Comparison of ENCODE assay signal across 7 mouse cellular contexts in genomic region chr2:52424248-52424728, GRCm38 (mm10). TPM values are rescaled to one million over a fixed set of nuclear protein-coding genes. Genes with fewer than 3 reads are reported as not detected.
DNase-seq lines count a peak whose midpoint lies in the region; ATAC-seq lines count a peak whose summit lies in the region.

No protein-coding gene starts in this region.

- peak; percentile 58 for DNase-seq in thymus, postnatal 25 days
- no peak for DNase-seq in thymus, postnatal 0 days (ENCODE audit: low spot score)
- DNase-seq in brain, adult 2 months (ENCODE audit: low read depth, low spot score) = peak; percentile 58
- DNase-seq in gastrocnemius, postnatal 4 days (ENCODE audit: low spot score in 2 of 2) = peak; percentile 45 to 54
- peak; percentile 60 to 71 for DNase-seq in kidney, postnatal 4 days
- DNase-seq in skeletal muscle tissue, adult 2 months (ENCODE audit: low read depth, low spot score) = peak; percentile 25

- ATAC-seq in megakaryocyte, adult 5-6 weeks (ENCODE audit: poor library complexity, severe bottlenecking) = peak; percentile 29

RNA-seq across cellular contexts. Expression of gene Arl5a, which starts 0.4 kb away (rescaled TPM):
- polyA plus RNA-seq in thymus, postnatal 0 days (2015; fragmentation: Nextera tagmentation; extraction: Ambion mirVana) = 14.9 and 15.5 TPM in 2 replicates
- 10 to 100 TPM; 46.0 to 51.7 TPM for total RNA-seq in gastrocnemius, postnatal 4 days (2021)
- total RNA-seq in megakaryocyte, adult 5-6 weeks (2015) = 38.6 and 43.8 TPM in 2 replicates
- total RNA-seq in megakaryocyte, adult 5-6 weeks (2017) = 44.7 TPM in 2 replicates

RNA-seq across cellular contexts. Expression of gene Neb, which starts 46.0 kb away (rescaled TPM):
- polyA plus RNA-seq in thymus, postnatal 0 days (2015; fragmentation: Nextera tagmentation; extraction: Ambion mirVana) = 3.1 and 3.6 TPM in 2 replicates
- 1,000 to 10,000 TPM; 2,428 to 2,570 TPM for total RNA-seq in gastrocnemius, postnatal 4 days (2021)
- total RNA-seq in megakaryocyte, adult 5-6 weeks (2015) = 0.91 TPM in 1 of 2 replicates, not detected in the other
- total RNA-seq in megakaryocyte, adult 5-6 weeks (2017) = 0.07 and 0.33 TPM in 2 replicates

Comparison
In these comparisons a context has a peak if more than half of its experiments do, and no peak if none do; other contexts are left out.
1. RNA of gene Neb, which starts 46.0 kb away (total RNA-seq): 2,428 to 2,570 TPM in gastrocnemius, postnatal 4 days; 0.07 to 0.91 TPM in megakaryocyte, adult 5-6 weeks; every median in the first group is over 1,000 times any median in the second.